Mouse (Mus musculus) hematopoietic stem cell, adult 5-6 weeks (primary cell): ENCODE measurements around the gene Gm10591. TPM values are rescaled to one million over a fixed set of nuclear protein-coding genes. Genes with fewer than 3 reads are reported as not detected.
"Not testable (repeated sequence)": the region's sequence is repeated elsewhere in the genome, so short reads cannot be mapped to it uniquely, and the experiment has no call there.

Experiments
- ATAC-seq, 2 experiments: fragments of 125-278 bp in 1 of 2; replicated peaks in 1 of 2; 2 replicates each; pipeline ENCODE4 v1.8.0; 2016 to 2017; ENCODE audit warnings: inconsistent platforms in 2 of 2, mild to moderate bottlenecking in 2 of 2, moderate number of reproducible peaks in 2 of 2, low read depth in 1 of 2, moderate TSS enrichment in 1 of 2; ENCODE audit not compliant: low FRiP score in 2 of 2, poor library complexity in 2 of 2, severe bottlenecking in 2 of 2, insufficient read depth in 1 of 2, low TSS enrichment in 1 of 2
- total RNA-seq: library from RNA; stranded (forward); fragments of 172-1452, 232-1000 nt; gene quantifications from 2 replicates; pipeline ENCODE4 v1.2.3, GENCODE M21; 2017

The Gm10591 gene
- total RNA-seq = not detected in 2 replicates

DNA sequence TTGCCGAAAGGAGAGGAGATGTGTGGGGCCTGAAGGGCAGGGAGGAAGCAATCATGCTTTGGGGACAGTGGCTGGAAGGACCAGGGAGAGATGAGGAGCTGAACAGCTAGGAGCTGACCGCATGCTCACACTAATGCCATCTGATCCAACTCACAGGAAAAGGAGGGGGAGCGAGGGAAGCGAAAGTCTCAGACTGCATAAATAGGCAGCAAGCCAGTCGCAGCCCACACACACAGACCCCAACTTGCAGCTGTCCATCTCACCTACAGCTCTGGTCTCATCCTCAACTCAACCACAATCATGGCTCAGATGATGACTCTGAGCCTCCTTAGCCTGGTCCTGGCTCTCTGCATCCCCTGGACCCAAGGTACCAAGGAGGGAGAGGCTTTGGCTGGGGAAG, at the start of gene Gm10591:
Gm10591 (plus strand) TSS at position 301 of the 400 bp plus-strand sequence.
- ATAC-seq = not testable (repeated sequence)

DNA sequence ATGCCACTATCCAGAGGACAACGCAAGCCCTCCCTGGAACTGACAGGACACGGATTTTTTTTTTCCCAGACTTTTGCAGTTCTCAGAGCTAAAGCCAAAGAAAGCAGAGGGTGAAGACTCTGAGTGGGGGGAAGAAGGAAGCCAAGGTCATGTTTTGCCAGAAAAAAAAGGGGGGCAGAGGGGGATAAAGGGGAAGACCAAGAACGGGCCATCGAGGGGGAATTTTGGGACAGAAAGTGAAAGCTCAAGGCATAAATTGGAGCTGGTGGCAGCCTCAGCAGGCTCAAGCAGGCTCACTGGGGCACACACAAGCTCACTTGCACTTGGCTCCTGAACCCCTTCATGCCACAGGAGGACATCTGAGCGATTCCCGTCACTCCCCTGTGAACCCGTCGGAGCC, 17.4 kb downstream of the Gm10591 start, which contains the start of gene Gm2564:
Gm2564 (plus strand) TSS at position 301 of the 400 bp plus-strand sequence.
- not testable (repeated sequence) for ATAC-seq

DNA sequence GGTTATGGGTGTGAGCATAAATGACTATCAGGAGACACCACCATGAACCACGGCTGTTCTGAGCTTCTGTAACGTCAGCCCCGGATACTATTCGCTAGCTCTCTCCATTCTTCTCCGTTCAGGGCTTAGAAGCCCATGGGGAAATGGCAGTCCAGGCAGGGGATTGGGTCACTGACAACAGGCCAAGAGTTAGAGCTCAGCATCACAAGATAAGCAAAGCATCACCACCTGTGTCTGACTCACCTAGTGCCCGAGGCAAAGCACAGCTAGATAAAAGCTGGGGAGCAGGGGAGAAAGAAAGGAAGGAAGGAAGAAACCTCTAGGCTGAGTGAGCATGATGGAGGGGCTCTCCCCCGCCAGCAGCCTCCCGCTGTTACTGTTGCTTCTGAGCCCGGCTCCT, 43.0 kb downstream of the Gm10591 start, which contains the start of gene Ccl27b:
Ccl27b (plus strand) TSS at position 301 of the 400 bp plus-strand sequence.
- ATAC-seq = not testable (repeated sequence)

DNA sequence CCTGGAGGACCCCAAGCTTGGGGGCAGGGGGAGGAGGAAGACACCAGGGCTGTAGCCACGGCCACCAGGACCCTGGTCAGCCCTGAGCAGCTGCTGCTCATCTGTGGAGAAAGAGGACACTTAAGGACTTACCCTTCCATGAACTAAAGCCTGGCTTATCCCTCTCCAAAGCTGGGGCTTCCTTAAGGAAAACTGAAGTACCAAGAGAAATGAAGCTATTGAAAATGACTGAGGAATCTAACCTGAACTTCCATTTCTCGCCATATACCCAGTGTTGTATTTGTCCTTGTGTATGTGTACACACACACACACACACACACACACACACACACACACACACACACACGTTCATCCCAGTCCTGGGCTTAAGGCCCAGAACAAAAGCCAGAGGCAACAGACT, 49.8 kb downstream of the Gm10591 start, which contains the start of gene Il11ra2:
Il11ra2 (minus strand) TSS at position 101 of the 400 bp plus-strand sequence.
- ATAC-seq = not testable (repeated sequence)

Other genes with a start within 250 kb of the Gm10591 start
- not detected in 2 replicates for gene Gm21586, start 172.8 kb upstream of the Gm10591 start, total RNA-seq
- gene Gm2163, start 145.4 kb upstream of the Gm10591 start, total RNA-seq = 0.38 and 1.3 TPM in 2 replicates
- gene Fam205a2, start 84.0 kb upstream of the Gm10591 start, total RNA-seq = 0.30 TPM in 1 of 2 replicates, not detected in the other
- gene Gm2564, start 17.5 kb downstream of the Gm10591 start, total RNA-seq = 0.88 TPM in 1 of 2 replicates, not detected in the other
- gene Ccl27b, start 43.1 kb downstream of the Gm10591 start, total RNA-seq = not detected in 2 replicates
- not detected in 2 replicates for gene Il11ra2, start 49.7 kb downstream of the Gm10591 start, total RNA-seq
- gene 4930578G10Rik, start 123.3 kb downstream of the Gm10591 start, total RNA-seq = not detected in 2 replicates
- not detected in 2 replicates for gene Ccl19, start 144.4 kb downstream of the Gm10591 start, total RNA-seq
- gene Ccl21a, start 161.8 kb downstream of the Gm10591 start, total RNA-seq = not detected in 2 replicates
- not detected in 2 replicates for gene Fam205a1, start 241.7 kb downstream of the Gm10591 start, total RNA-seq
- not detected in 2 replicates for gene Gm12394, start 244.6 kb downstream of the Gm10591 start, total RNA-seq